Mouse (Mus musculus) embryonic facial prominence, embryonic 15.5 days (tissue): ENCODE measurements around the gene Fars2. TPM values are rescaled to one million over a fixed set of nuclear protein-coding genes. Genes with fewer than 3 reads are reported as not detected.
A peak's percentile ranks its signal among the peaks of the same experiment; 100 is the strongest.

Source experiments
- ATAC-seq: fragments of 200-750 bp; cut with Nextera tagmentation; 2 replicates; pipeline ENCODE4 v1.8.0; 2017; ENCODE audit warnings: low read depth, moderate TSS enrichment; ENCODE audit not compliant: insufficient number of reproducible peaks, low FRiP score, low TSS enrichment
- H3K27ac ChIP-seq: fragments of 300-500 bp; sonication (generic); replicated peaks from 2 replicates; pipeline ENCODE4 v1.5.1; 2015; ENCODE audit warnings: mild to moderate bottlenecking, inconsistent platforms
- H3K27me3 ChIP-seq: fragments of 300-500 bp; sonication (generic); 2 replicates; pipeline ENCODE4 v1.6.1; 2015; ENCODE audit warnings: inconsistent platforms
- H3K36me3 ChIP-seq: fragments of 300-500 bp; sonication (generic); 2 replicates; pipeline ENCODE4 v1.6.1; 2015; ENCODE audit warnings: mild to moderate bottlenecking, inconsistent platforms
- H3K4me1 ChIP-seq: fragments of 300-500 bp; sonication (generic); 2 replicates; pipeline ENCODE4 v1.6.1; 2015; ENCODE audit warnings: inconsistent platforms
- H3K4me2 ChIP-seq: fragments of 300-500 bp; sonication (generic); replicated peaks from 2 replicates; pipeline ENCODE4 v1.6.1; 2015; ENCODE audit warnings: mild to moderate bottlenecking, inconsistent platforms
- H3K4me3 ChIP-seq: fragments of 300-500 bp; sonication (generic); replicated peaks from 2 replicates; pipeline ENCODE4 v1.5.1; 2015; ENCODE audit warnings: mild to moderate bottlenecking, inconsistent platforms
- H3K9ac ChIP-seq: fragments of 300-500 bp; sonication (generic); 2 replicates; pipeline ENCODE4 v1.6.1; 2015; ENCODE audit warnings: inconsistent platforms
- H3K9me3 ChIP-seq: fragments of 300-500 bp; sonication (generic); replicated peaks from 2 replicates; pipeline ENCODE4 v1.6.1; 2016; ENCODE audit warnings: inconsistent platforms
- WGBS: fragments of 180-500 bp; shearing (Covaris S2); methylation state at CpG from one replicate; pipeline ENCODE4 v1.1.7; 2015; 5-methylcytosine and 5-hydroxymethylcytosine counted together
- polyA plus RNA-seq: library from polyadenylated mRNA; unstranded; fragments of >200 nt; fragmentation: Nextera tagmentation; extraction: Ambion mirVana; gene quantifications from 2 replicates; pipeline ENCODE4 v1.2.1, GENCODE M21; 2015

Gene Fars2
- polyA plus RNA-seq, 1 experiment from 2014 or later = 34.1 TPM

- Histone ChIP-seq H3K4me1 (peaks cover 41% of the 10 kb centered on the region), H3K4me3 (no peak overlapping the region), H3K36me3 (no peaks in the 10 kb centered on the region), H3K9me3 (no peaks in the 10 kb centered on the region), H3K9ac (no peak overlapping the region), H3K27ac (no peak overlapping the region), H3K4me2 (no peak overlapping the region), H3K27me3 (peaks cover 96% of the 10 kb centered on the region)
- ATAC-seq = no peak
- 21% methylated on average over 13 of the region's 13 CpGs for WGBS
Observed at GRCm38 (mm10) chr13:36729731-36730340, 612.6 kb downstream of the Fars2 start.

- Histone ChIP-seq H3K9ac (no peak overlapping the region), H3K36me3 (no peaks in the 10 kb centered on the region), H3K4me1 (peaks cover 43% of the 10 kb centered on the region), H3K27ac (no peak overlapping the region), H3K9me3 (no peaks in the 10 kb centered on the region), H3K4me3 (no peak overlapping the region), H3K27me3 (peaks cover 96% of the 10 kb centered on the region), H3K4me2 (no peak overlapping the region)
- 16% methylated on average over 14 of the region's 14 CpGs for WGBS
- no peak for ATAC-seq
Observed at GRCm38 (mm10) chr13:36730341-36730761, 613.1 kb downstream of the Fars2 start.

- H3K9ac ChIP-seq = no peak overlapping the region
- ATAC-seq = no peak
- WGBS = 4% methylated on average over 34 of the region's 34 CpGs
- H3K4me2 ChIP-seq = peak overlapping the region; percentile 46
- H3K4me3 ChIP-seq = peak overlapping the region; percentile 32
- H3K4me1 ChIP-seq = peaks cover 51% of the 10 kb centered on the region
- peaks cover 96% of the 10 kb centered on the region for H3K27me3 ChIP-seq
- no peaks in the 10 kb centered on the region for H3K36me3 ChIP-seq
- H3K9me3 ChIP-seq = no peaks in the 10 kb centered on the region
- H3K27ac ChIP-seq = no peak overlapping the region
Observed at GRCm38 (mm10) chr13:36731016-36731930, 614.1 kb downstream of the Fars2 start.

- ATAC-seq = no peak
- peak overlapping the region; percentile 46 for H3K4me2 ChIP-seq
- H3K27me3 ChIP-seq = peaks cover 96% of the 10 kb centered on the region
- H3K4me3 ChIP-seq = peak overlapping the region; percentile 32
- H3K9me3 ChIP-seq = no peaks in the 10 kb centered on the region
- peaks cover 50% of the 10 kb centered on the region for H3K4me1 ChIP-seq
- no peaks in the 10 kb centered on the region for H3K36me3 ChIP-seq
- no peak overlapping the region for H3K27ac ChIP-seq
- H3K9ac ChIP-seq = no peak overlapping the region
- WGBS = under 1% methylated on average over 23 of the region's 23 CpGs
Observed at GRCm38 (mm10) chr13:36731931-36732461, 614.8 kb downstream of the Fars2 start.

- no peaks in the 10 kb centered on the region for H3K9me3 ChIP-seq
Observed at GRCm38 (mm10) chr13:36732891-36733490, 615.8 kb downstream of the Fars2 start.

GRCm38 (mm10) chr13:36733566-36733965 is 616.4 kb downstream of the Fars2 start:
- Histone ChIP-seq H3K4me2 (peak overlapping the region; percentile 19; the same call in 1 of the 2 replicates), H3K4me1 (peaks cover 43% of the 10 kb centered on the region), H3K27me3 (peaks cover 82% of the 10 kb centered on the region), H3K36me3 (no peaks in the 10 kb centered on the region), H3K27ac (no peak overlapping the region), H3K4me3 (peak overlapping the region; percentile 46), H3K9me3 (no peaks in the 10 kb centered on the region), H3K9ac (no peak overlapping the region)
- WGBS = 2% methylated on average over 10 of the region's 10 CpGs
- no peak for ATAC-seq

More at GRCm38 (mm10) chr13:36732891-36733490, 615.8 kb downstream of the Fars2 start:
- H3K36me3 ChIP-seq = no peaks in the 10 kb centered on the region
- ATAC-seq = no peak
- H3K27me3 ChIP-seq = peaks cover 88% of the 10 kb centered on the region
- WGBS = 7% methylated on average over 6 of the region's 6 CpGs
- H3K4me2 ChIP-seq = no peak overlapping the region
- H3K27ac ChIP-seq = no peak overlapping the region
- H3K4me1 ChIP-seq = peaks cover 43% of the 10 kb centered on the region
- H3K9ac ChIP-seq = no peak overlapping the region
- H3K4me3 ChIP-seq = 0 out of 2 replicates have a peak overlapping the region, but pooled peaks have one; percentile 46

GRCm38 (mm10) chr13:36733989-36734690 is 616.9 kb downstream of the Fars2 start:
- WGBS = under 1% methylated on average over 26 of the region's 26 CpGs
- ATAC-seq = no peak
- H3K9me3 ChIP-seq = no peaks in the 10 kb centered on the region
- no peak overlapping the region for H3K27ac ChIP-seq
- H3K27me3 ChIP-seq = peaks cover 76% of the 10 kb centered on the region
- no peaks in the 10 kb centered on the region for H3K36me3 ChIP-seq
- peak overlapping the region; percentile 19 for H3K4me2 ChIP-seq
- H3K4me1 ChIP-seq = peaks cover 43% of the 10 kb centered on the region
- H3K4me3 ChIP-seq = peak overlapping the region; percentile 46
- no peak overlapping the region for H3K9ac ChIP-seq

GRCm38 (mm10) chr13:36734731-36735571 is 617.7 kb downstream of the Fars2 start, which contains the start of gene Nrn1:
Gene Nrn1 (minus strand): TSS chr13:36735131.
- WGBS = under 1% methylated on average over 50 of the region's 50 CpGs
- Histone ChIP-seq H3K27me3 (peaks cover 68% of the 10 kb centered on the region), H3K27ac (no peak within 1 kb of the TSS), H3K9ac (0 out of 2 replicates have a peak within 1 kb of the TSS, but pooled peaks have one; percentile 12), H3K4me2 (peak within 1 kb of the TSS; percentile 81), H3K4me3 (peak within 1 kb of the TSS; percentile 46), H3K36me3 (no peaks in the 10 kb centered on the region), H3K9me3 (no peaks in the 10 kb centered on the region), H3K4me1 (peaks cover 43% of the 10 kb centered on the region)
- no peak for ATAC-seq

GRCm38 (mm10) chr13:36735901-36736618 is 618.8 kb downstream of the Fars2 start:
- 0% methylated on average over 32 of the region's 39 CpGs for WGBS
- Histone ChIP-seq H3K27me3 (peaks cover 57% of the 10 kb centered on the region), H3K27ac (no peak overlapping the region)

More at GRCm38 (mm10) chr13:36735901-36736618, 618.8 kb downstream of the Fars2 start:
- Histone ChIP-seq H3K4me3 (peak overlapping the region; percentile 46), H3K36me3 (no peaks in the 10 kb centered on the region), H3K9ac (0 out of 2 replicates have a peak overlapping the region, but pooled peaks have one; percentile 12), H3K4me2 (peak overlapping the region; percentile 81), H3K9me3 (no peaks in the 10 kb centered on the region), H3K4me1 (peaks cover 42% of the 10 kb centered on the region)
- peak; percentile 90 for ATAC-seq
